Mouse (Mus musculus): ENCODE results near the gene Hist1h4b. TPM values are rescaled to one million over a fixed set of nuclear protein-coding genes. Genes with fewer than 3 reads are reported as not detected.
A peak's percentile ranks its signal among the peaks of the same experiment; 100 is the strongest.

Gene Hist1h4b
- polyA plus RNA-seq, 1 experiment from 2014 or later: 3.7 TPM

DNA sequence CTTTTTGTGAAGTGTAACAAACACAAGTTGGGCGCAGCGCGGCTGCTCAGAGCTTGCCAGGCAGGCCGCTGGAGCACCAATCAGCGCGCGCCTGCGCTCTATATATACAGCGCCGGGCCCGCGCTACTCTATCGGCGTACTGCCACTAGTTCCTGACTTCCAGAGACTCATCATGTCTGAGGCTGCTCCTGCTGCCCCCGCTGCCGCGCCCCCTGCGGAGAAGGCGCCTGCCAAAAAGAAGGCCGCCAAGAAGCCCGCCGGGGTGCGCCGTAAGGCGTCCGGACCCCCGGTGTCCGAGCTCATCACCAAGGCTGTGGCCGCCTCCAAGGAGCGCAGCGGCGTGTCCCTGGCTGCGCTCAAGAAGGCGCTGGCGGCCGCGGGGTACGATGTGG lies 18.1 kb upstream of the Hist1h4b start, which contains the start of gene Hist1h1c:
Gene Hist1h1c, plus strand, starts transcription at position 132 of the 392 bp plus-strand sequence.
- Histone ChIP-seq H3K9ac (ENCODE audit: low read length) (peak within 1 kb of the TSS; percentile 85), H3K4me1 (ENCODE audit: control insufficient read depth, insufficient read depth, low read length) (peaks cover 13% of the 10 kb centered on the region; the same call in 1 of the 2 replicates), H3K36me3 (ENCODE audit: control insufficient read depth, insufficient read depth, low read length) (no peaks in the 10 kb centered on the region), H3K4me3 (replicated peaks; ENCODE audit: low read length) (peak within 1 kb of the TSS; percentile 70), H3K27me3 (ENCODE audit: control insufficient read depth, insufficient read depth, low read length) (no peaks in the 10 kb centered on the region), H3K27ac (ENCODE audit: low read length) (peak within 1 kb of the TSS; percentile 99), H3K4me2 (ENCODE audit: low read depth, low read length) (peak within 1 kb of the TSS; percentile 91), H3K9me3 (replicated peaks; ENCODE audit: control insufficient read depth, low read length) (no peaks in the 10 kb centered on the region)
- peak; percentile 92 for ATAC-seq (ENCODE audit: insufficient read depth, low FRiP score)
- under 1% methylated on average over 32 of the region's 38 CpGs for WGBS

DNA sequence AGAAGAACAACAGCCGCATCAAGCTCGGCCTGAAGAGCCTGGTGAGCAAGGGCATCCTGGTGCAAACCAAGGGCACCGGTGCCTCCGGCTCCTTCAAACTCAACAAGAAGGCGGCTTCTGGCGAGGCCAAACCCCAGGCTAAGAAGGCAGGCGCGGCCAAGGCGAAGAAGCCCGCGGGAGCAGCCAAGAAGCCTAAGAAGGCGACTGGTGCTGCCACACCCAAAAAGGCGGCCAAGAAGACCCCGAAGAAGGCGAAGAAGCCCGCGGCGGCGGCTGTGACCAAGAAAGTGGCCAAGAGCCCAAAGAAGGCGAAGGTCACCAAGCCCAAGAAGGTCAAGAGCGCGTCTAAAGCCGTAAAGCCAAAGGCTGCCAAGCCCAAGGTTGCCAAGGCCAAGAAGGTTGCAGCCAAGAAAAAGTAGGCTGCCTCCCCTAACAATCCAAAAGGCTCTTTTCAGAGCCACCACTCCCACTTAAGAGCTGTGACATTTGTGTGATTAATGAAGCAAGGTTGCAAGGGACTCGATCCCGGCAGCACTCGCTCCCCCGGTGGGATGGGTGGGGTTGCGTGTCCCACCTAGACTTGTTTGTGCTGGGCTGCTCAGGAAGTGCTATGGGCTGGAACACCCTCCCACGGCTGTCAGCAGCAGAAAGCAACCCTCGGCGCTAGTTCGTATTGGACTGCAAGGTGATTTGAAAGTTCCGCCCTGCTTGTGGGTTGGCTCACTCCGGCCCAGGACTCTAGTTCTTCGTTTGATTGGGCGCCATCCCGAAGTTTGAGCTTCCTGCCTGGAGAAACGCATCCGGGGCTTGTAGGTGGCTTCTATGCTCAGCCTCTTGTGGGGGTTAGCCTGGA lies 17.5 kb upstream of the Hist1h4b start:
- WGBS: under 1% methylated on average over 39 of the region's 39 CpGs
- H3K4me1 ChIP-seq (ENCODE audit: control insufficient read depth, insufficient read depth, low read length): peaks cover 17% of the 10 kb centered on the region; the same call in 1 of the 2 replicates

DNA sequence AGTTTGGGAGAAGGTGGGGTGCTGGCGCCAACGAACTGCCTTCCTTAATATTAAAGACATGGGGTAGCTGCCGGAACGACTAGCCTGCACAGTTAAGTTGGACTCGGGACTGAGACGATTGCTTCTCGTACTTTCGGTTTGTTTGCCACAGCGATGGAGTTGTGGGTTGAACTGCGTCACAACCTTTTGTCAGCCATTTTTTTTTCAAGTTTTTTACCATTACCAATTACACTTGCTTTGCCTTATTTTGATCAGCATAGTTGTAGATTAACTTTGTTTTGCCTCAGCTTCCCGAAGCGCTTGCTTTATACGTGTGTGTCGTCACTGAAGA lies 16.9 kb upstream of the Hist1h4b start:
- Histone ChIP-seq H3K4me1 (ENCODE audit: control insufficient read depth, insufficient read depth, low read length) (peaks cover 21% of the 10 kb centered on the region; the same call in 1 of the 2 replicates), H3K27me3 (ENCODE audit: control insufficient read depth, insufficient read depth, low read length) (no peaks in the 10 kb centered on the region), H3K9me3 (replicated peaks; ENCODE audit: control insufficient read depth, low read length) (no peaks in the 10 kb centered on the region), H3K36me3 (ENCODE audit: control insufficient read depth, insufficient read depth, low read length) (no peaks in the 10 kb centered on the region), H3K4me3 (replicated peaks; ENCODE audit: low read length) (peak overlapping the region; percentile 70), H3K4me2 (ENCODE audit: low read depth, low read length) (peak overlapping the region; percentile 91), H3K27ac (ENCODE audit: low read length) (peak overlapping the region; percentile 99), H3K9ac (ENCODE audit: low read length) (peak overlapping the region; percentile 85)
- ATAC-seq (ENCODE audit: insufficient read depth, low FRiP score): no peak; the same call in 1 of the 2 replicates
- under 1% methylated on average over 14 of the region's 14 CpGs for WGBS

More for the DNA sequence above, 17.5 kb upstream of the Hist1h4b start:
- peak overlapping the region; percentile 99 for H3K27ac ChIP-seq (ENCODE audit: low read length)
- peak overlapping the region; percentile 85 for H3K9ac ChIP-seq (ENCODE audit: low read length)
- H3K36me3 ChIP-seq (ENCODE audit: control insufficient read depth, insufficient read depth, low read length): no peaks in the 10 kb centered on the region
- no peaks in the 10 kb centered on the region for H3K9me3 ChIP-seq (replicated peaks; ENCODE audit: control insufficient read depth, low read length)
- H3K4me2 ChIP-seq (ENCODE audit: low read depth, low read length): peak overlapping the region; percentile 91
- H3K27me3 ChIP-seq (ENCODE audit: control insufficient read depth, insufficient read depth, low read length): no peaks in the 10 kb centered on the region
- peak overlapping the region; percentile 70 for H3K4me3 ChIP-seq (replicated peaks; ENCODE audit: low read length)
- peak; percentile 93 for ATAC-seq (ENCODE audit: insufficient read depth, low FRiP score)

DNA sequence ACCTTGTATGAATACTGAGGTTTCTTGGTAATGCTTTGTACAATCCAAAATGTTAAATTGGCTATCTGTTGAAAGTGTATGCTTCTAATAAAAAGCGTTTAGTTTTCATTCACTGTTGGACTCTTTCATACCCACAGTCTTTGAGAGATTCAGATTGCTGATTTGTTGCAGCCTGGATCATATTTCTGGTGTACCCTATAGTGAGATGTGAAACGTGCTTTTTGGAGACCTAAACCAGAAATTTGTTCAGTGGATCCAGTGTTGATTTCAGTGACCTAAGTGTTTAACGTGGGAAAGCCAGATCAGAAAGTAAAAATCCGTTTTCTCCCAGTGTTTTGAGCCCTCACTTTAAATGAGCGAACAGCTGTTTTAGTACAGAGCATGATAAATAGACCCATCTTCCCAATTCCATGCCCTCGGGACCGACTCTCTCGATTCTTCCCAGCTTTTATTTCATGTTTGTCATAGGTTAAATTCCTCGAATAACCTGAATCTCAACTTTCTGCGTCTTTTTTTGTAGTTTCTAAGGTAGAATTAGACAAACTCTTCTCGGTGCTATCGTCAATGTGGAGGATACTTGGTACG lies 16.5 kb upstream of the Hist1h4b start:
- 18% methylated on average over 13 of the region's 13 CpGs for WGBS
- peak overlapping the region; percentile 91 for H3K4me2 ChIP-seq (ENCODE audit: low read depth, low read length)
- no peaks in the 10 kb centered on the region for H3K9me3 ChIP-seq (replicated peaks; ENCODE audit: control insufficient read depth, low read length)
- H3K27me3 ChIP-seq (ENCODE audit: control insufficient read depth, insufficient read depth, low read length): no peaks in the 10 kb centered on the region
- H3K27ac ChIP-seq (ENCODE audit: low read length): peak overlapping the region; percentile 99
- peak overlapping the region; percentile 70 for H3K4me3 ChIP-seq (replicated peaks; ENCODE audit: low read length)
- no peaks in the 10 kb centered on the region for H3K36me3 ChIP-seq (ENCODE audit: control insufficient read depth, insufficient read depth, low read length)
- H3K4me1 ChIP-seq (ENCODE audit: control insufficient read depth, insufficient read depth, low read length): peaks cover 21% of the 10 kb centered on the region; the same call in 1 of the 2 replicates
- no peak for ATAC-seq (ENCODE audit: insufficient read depth, low FRiP score)
- peak overlapping the region; percentile 85 for H3K9ac ChIP-seq (ENCODE audit: low read length)

DNA sequence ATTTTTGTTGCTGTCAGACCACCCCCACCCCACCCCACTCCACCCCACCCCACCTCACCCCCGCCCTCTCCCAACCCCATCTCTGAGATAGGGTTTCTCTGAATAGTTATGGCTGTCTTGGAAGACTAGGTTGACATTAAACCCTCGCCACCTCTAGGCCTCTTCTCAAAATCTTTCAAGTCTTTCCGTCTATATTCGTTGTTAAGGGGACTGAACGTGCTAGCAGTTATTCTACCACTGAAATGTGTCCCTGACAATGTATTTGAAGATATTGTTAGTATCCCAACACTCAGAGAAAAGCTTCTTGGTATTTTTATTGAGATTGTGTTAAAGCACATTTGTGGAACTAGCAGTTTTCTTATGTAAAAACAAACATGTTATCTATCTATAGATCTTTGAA lies 15.9 kb upstream of the Hist1h4b start:
- H3K36me3 ChIP-seq (ENCODE audit: control insufficient read depth, insufficient read depth, low read length): no peaks in the 10 kb centered on the region
- H3K27me3 ChIP-seq (ENCODE audit: control insufficient read depth, insufficient read depth, low read length): no peaks in the 10 kb centered on the region
- peak overlapping the region; percentile 91 for H3K4me2 ChIP-seq (ENCODE audit: low read depth, low read length)
- H3K9me3 ChIP-seq (replicated peaks; ENCODE audit: control insufficient read depth, low read length): no peaks in the 10 kb centered on the region
- no peak overlapping the region for H3K9ac ChIP-seq (ENCODE audit: low read length)
- peaks cover 21% of the 10 kb centered on the region; the same call in 1 of the 2 replicates for H3K4me1 ChIP-seq (ENCODE audit: control insufficient read depth, insufficient read depth, low read length)
- H3K4me3 ChIP-seq (replicated peaks; ENCODE audit: low read length): peak overlapping the region; percentile 70
- H3K27ac ChIP-seq (ENCODE audit: low read length): peak overlapping the region; percentile 99; the same call in 1 of the 2 replicates
- 48% methylated on average over 5 of the region's 5 CpGs for WGBS
- no peak for ATAC-seq (ENCODE audit: insufficient read depth, low FRiP score)

DNA sequence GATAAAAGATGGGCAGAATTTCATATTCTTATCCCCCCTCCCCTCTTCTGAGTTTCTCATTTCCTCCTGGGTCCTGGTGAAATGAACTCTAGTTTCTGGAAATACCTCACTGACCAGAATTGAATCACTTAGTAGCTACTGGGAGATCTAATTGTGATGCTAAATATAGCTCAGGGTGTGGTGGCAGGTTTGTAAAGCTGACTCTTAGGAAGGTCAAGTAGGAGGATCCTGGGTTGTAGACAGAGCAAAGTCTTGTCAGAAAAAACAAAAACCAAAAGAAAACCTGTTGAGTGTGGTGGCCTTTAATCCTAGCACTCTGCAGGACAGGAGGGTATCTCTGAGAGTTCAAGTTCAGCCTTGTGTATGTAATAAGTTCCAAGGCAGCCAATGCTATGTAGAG lies 14.8 kb upstream of the Hist1h4b start:
- H3K36me3 ChIP-seq (ENCODE audit: control insufficient read depth, insufficient read depth, low read length): no peaks in the 10 kb centered on the region
- no peak overlapping the region for H3K9ac ChIP-seq (ENCODE audit: low read length)
- H3K9me3 ChIP-seq (replicated peaks; ENCODE audit: control insufficient read depth, low read length): no peaks in the 10 kb centered on the region
- no peak for ATAC-seq (ENCODE audit: insufficient read depth, low FRiP score)
- H3K4me1 ChIP-seq (ENCODE audit: control insufficient read depth, insufficient read depth, low read length): peaks cover 21% of the 10 kb centered on the region; the same call in 1 of the 2 replicates
- H3K4me2 ChIP-seq (ENCODE audit: low read depth, low read length): no peak overlapping the region
- no peaks in the 10 kb centered on the region for H3K27me3 ChIP-seq (ENCODE audit: control insufficient read depth, insufficient read depth, low read length)
- H3K4me3 ChIP-seq (replicated peaks; ENCODE audit: low read length): no peak overlapping the region
- no peak overlapping the region for H3K27ac ChIP-seq (ENCODE audit: low read length)

DNA sequence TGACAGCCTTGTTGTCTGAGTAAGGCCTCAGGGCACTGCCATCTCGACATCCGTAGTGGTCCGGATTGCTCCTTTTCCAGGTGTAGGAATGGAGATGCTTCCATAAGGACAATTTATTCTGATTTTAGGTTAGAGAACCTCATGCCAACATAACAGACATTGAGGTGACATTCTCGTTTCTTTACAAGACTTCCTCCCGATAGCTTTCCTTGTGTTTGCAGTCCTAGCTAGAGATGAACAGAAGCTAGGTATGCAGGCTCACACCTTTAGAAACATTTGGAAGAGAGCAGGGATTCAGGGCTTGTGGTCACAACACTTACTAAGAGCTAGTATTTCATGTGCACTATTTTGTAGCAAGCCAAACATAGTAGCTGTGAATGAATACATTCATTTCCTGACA lies 13.6 kb upstream of the Hist1h4b start:
- Histone ChIP-seq H3K4me1 (ENCODE audit: control insufficient read depth, insufficient read depth, low read length) (peaks cover 32% of the 10 kb centered on the region), H3K9ac (ENCODE audit: low read length) (no peak overlapping the region), H3K27me3 (ENCODE audit: control insufficient read depth, insufficient read depth, low read length) (no peaks in the 10 kb centered on the region), H3K9me3 (replicated peaks; ENCODE audit: control insufficient read depth, low read length) (no peaks in the 10 kb centered on the region), H3K36me3 (ENCODE audit: control insufficient read depth, insufficient read depth, low read length) (no peaks in the 10 kb centered on the region), H3K4me2 (ENCODE audit: low read depth, low read length) (no peak overlapping the region), H3K4me3 (replicated peaks; ENCODE audit: low read length) (no peak overlapping the region), H3K27ac (ENCODE audit: low read length) (no peak overlapping the region)
- no peak for ATAC-seq (ENCODE audit: insufficient read depth, low FRiP score)
- 86% methylated on average over 5 of the region's 5 CpGs for WGBS

DNA sequence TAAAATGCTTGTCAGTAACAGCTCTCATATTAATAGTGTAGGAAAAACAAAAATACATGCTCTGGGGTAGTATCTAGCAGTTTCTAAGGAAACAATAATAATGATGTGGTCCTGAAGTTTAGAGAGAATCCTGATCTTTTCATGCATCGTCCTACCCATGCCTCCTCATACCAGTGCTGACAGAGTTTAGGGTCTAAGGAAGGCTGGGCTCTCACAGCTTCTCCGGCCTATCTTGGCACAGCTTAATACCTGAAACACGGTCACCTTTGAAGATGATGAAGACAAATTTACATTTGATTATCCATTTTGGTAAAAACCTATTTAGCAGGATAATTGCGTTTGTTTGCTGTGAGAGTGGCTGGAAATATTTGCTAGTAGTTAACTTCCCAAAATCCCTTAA lies 12.8 kb upstream of the Hist1h4b start:
- WGBS: 27% methylated on average over 4 of the region's 4 CpGs
- Histone ChIP-seq H3K4me1 (ENCODE audit: control insufficient read depth, insufficient read depth, low read length) (peaks cover 32% of the 10 kb centered on the region), H3K4me2 (ENCODE audit: low read depth, low read length) (peak overlapping the region; percentile 59)

More for the DNA sequence above, 12.8 kb upstream of the Hist1h4b start:
- no peak for ATAC-seq (ENCODE audit: insufficient read depth, low FRiP score)
- Histone ChIP-seq H3K9me3 (replicated peaks; ENCODE audit: control insufficient read depth, low read length) (no peaks in the 10 kb centered on the region), H3K27ac (ENCODE audit: low read length) (no peak overlapping the region), H3K9ac (ENCODE audit: low read length) (no peak overlapping the region), H3K27me3 (ENCODE audit: control insufficient read depth, insufficient read depth, low read length) (no peaks in the 10 kb centered on the region), H3K4me3 (replicated peaks; ENCODE audit: low read length) (peak overlapping the region; percentile 49), H3K36me3 (ENCODE audit: control insufficient read depth, insufficient read depth, low read length) (no peaks in the 10 kb centered on the region)

All from stomach, embryonic 16.5 days (tissue).